Mouse (Mus musculus): ENCODE results near the gene Pde11a. TPM values are rescaled to one million over a fixed set of nuclear protein-coding genes. Genes with fewer than 3 reads are reported as not detected.

Pde11a gene
- total RNA-seq, 2 experiments from 2014 or later, result 3.7 to 4.6 TPM

GRCm38 (mm10) chr2:76114734-76115133 is 223.8 kb downstream of the Pde11a start:
- no peak for DNase-seq (ENCODE audit: low spot score in 2 of 2)

GRCm38 (mm10) chr2:76109653-76110052 is 228.9 kb downstream of the Pde11a start:
- intact Hi-C loops (cut with DNase I), result loop anchor here (10.0 kb wide), 1 partner anchor 255 kb away; the partner anchor contains the start of genes Cyct and Rbm45
- DNase-seq (ENCODE audit: low spot score in 2 of 2), result no peak

More at GRCm38 (mm10) chr2:76114734-76115133, 223.8 kb downstream of the Pde11a start:
- intact Hi-C loops (cut with DNase I), result loop anchor here (10.0 kb wide), 1 partner anchor 250 kb away; the partner anchor contains the start of genes Cyct and Rbm45

DNA sequence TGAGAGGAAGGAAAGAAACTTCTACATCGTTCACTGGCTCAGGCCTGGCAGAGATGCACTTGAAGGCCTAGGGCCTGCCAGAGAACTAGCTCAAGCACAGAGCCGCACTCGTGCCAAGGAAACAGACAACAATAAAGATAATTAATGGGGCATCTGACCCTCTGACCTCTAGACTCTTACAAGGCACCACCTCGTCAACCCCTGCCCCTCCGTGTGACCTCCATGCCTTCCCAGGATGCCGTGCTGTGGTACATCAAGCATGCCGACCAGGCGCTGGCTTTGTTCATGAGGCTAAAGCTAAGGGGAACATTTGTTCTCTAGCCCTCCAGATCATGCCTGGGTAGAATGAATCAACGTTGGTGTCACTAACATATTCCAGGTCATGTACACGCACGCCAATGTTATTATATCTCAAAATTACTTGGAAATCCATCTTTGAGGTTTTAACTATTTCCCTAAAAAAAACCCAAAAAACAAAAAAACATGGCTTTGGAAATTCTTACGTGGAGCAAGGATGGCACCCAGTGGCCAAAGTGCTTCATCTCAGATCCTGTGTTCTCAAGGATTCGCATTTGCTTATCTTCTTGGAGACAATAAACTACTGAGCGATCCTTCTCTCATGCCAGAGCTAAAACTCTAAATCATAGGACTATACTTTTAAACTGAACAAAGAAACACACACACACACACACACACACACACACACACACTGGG is 236.5 kb downstream of the Pde11a start:
- no peak for DNase-seq (ENCODE audit: low spot score in 2 of 2)
- intact Hi-C loops (cut with DNase I), result no loop called here

GRCm38 (mm10) chr2:76100597-76100996 is 238.0 kb downstream of the Pde11a start:
- no peak for DNase-seq (ENCODE audit: low spot score in 2 of 2)
- intact Hi-C loops (cut with DNase I), result no loop called here

GRCm38 (mm10) chr2:76099726-76100347 is 238.7 kb downstream of the Pde11a start:
- intact Hi-C loops (cut with DNase I), result no loop called here
- no peak for DNase-seq (ENCODE audit: low spot score in 2 of 2)

DNA sequence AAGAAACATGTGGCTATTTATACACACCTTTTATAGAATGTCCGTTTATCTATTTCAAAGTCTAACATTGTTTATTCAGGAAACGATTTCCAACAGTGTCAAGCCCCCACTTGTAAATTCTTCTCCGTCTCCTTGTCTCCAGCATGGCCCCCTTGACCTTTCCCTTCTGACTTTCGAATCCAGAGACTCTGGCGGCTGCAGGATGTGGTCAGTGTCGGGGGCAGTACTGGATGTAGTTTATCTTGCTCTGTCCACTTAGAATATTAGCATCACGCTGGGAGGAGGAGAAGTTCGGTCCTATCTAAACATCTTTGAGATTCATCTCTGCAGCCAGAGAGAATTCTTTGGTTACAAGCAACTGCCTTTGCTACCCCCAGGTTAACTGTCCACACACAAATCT is 240.2 kb downstream of the Pde11a start:
- no peak for DNase-seq (ENCODE audit: low spot score in 2 of 2)
- intact Hi-C loops (cut with DNase I), result no loop called here

- intact Hi-C loops (cut with DNase I), result no loop called here
- DNase-seq (ENCODE audit: low spot score in 2 of 2), result no peak
These were observed 240.7 kb downstream of the Pde11a start for GRCm38 (mm10) chr2:76097847-76098246.

- DNase-seq (ENCODE audit: low spot score in 2 of 2), result no peak
- intact Hi-C loops (cut with DNase I), result no loop called here
These were observed 241.3 kb downstream of the Pde11a start for GRCm38 (mm10) chr2:76097284-76097683.

DNA sequence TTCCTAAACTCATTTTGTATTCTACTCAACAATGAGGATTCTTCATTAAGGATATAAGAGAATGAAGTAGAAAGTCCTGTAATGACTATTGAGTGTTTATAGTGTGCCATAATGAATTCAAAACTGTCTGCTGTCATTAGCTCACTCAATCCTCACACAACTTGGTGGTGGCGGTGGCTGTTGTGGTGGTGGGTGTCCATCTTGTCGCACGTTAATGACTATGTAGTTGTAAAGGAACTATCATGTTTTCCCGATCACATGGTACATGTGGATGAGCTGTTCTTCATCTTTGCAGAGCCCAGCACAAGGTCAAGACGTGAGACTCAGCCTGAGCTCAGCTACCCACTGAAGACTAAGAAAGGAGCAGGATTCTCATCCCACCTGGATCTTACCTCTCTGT is 242.7 kb downstream of the Pde11a start:
- DNase-seq (ENCODE audit: low spot score in 2 of 2), result no peak
- intact Hi-C loops (cut with DNase I), result no loop called here

DNA sequence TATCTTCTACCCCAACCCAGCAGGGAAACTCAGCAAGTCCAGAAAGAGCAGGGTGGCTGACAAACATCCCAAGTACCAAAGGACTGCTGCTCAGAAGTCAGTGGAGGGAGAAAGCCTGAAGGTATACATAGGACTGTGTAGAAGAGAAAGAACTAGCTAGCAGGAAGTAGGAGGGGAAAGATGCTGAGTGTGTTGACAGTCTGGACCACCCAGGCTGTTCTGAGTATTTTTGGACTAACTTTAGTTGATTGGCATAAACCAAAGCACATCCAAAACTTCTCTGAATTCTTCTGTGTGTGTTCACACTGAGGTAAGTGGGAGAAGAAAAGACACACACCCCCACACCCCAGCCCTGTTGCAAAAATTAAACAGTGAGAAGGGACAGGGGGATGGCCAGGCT is 248.1 kb downstream of the Pde11a start:
- no peak for DNase-seq (ENCODE audit: low spot score in 2 of 2)
- intact Hi-C loops (cut with DNase I), result no loop called here

GRCm38 (mm10) chr2:76088844-76089243 is 249.7 kb downstream of the Pde11a start:
- no peak for DNase-seq (ENCODE audit: low spot score in 2 of 2)
- intact Hi-C loops (cut with DNase I), result no loop called here

- DNase-seq (ENCODE audit: low spot score in 2 of 2), result no peak
- intact Hi-C loops (cut with DNase I), result no loop called here
These were observed 250.2 kb downstream of the Pde11a start for GRCm38 (mm10) chr2:76088413-76088812.

DNA sequence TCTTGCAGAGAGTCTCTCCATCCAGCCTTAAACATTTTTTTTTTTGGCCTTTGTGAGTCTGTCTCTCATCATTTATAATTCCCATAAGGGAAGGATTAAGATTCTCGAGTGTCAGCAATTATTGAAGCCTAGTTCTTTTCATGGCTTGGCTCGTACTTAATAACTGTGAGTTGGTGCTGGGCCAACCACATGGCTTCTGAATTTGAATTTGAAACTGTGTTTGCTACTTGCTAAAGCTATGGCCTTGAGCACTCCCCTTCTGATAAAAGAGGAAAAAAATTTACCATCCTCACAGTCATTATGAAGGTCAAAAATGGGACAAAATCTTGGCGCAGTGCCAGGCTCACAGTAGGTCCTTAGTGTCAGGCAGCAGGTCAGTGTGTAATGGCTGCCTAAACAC is 251.4 kb downstream of the Pde11a start:
- no peak for DNase-seq (ENCODE audit: low spot score in 2 of 2)
- intact Hi-C loops (cut with DNase I), result no loop called here

- intact Hi-C loops (cut with DNase I), result no loop called here
These were observed 253.6 kb downstream of the Pde11a start for GRCm38 (mm10) chr2:76084982-76085381.

DNA sequence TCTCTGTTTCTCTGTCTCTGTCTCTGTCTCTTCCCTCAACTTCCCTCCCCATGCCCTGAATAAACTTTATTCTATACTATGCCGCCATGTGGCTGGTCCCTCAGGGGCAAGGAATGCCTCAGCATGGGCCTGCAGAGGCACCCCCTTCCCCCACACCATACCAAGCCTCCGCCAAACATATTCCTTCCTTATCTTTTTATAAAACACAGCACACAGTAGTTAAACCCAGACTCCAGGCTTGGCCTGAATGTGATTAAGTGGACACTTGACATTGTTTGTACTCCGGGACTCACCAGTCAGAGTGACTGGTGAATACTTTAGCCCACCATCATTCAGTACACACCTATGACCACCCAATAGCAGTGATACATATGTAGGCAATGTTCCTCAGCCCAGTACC is 254.7 kb downstream of the Pde11a start:
- intact Hi-C loops (cut with DNase I), result no loop called here
- DNase-seq (ENCODE audit: low spot score in 2 of 2), result no peak

More at GRCm38 (mm10) chr2:76084982-76085381, 253.6 kb downstream of the Pde11a start:
- no peak for DNase-seq (ENCODE audit: low spot score in 2 of 2)

DNA sequence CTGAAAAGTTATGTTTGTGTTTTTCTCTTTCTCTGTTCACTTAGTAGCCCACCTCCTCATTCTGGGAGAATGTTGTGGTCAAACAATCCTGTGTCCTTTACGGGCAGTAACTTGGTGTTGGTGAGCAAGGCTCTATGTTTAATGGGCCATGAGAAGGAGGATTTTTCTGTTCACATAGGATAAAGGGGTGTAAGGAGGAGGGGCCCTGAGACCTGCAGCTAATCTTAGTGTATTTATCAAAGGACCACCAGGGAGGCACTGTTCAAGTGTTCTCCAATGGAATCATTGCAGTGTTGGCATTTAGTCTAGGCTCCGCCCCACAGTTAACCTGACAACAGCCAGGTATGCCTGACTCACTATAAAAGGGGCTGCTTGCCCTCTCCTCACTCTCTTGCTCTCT is 255.2 kb downstream of the Pde11a start:
- intact Hi-C loops (cut with DNase I), result no loop called here
- DNase-seq (ENCODE audit: low spot score in 2 of 2), result no peak

GRCm38 (mm10) chr2:76081991-76082390 is 256.6 kb downstream of the Pde11a start:
- no peak for DNase-seq (ENCODE audit: low spot score in 2 of 2)
- intact Hi-C loops (cut with DNase I), result no loop called here

DNA sequence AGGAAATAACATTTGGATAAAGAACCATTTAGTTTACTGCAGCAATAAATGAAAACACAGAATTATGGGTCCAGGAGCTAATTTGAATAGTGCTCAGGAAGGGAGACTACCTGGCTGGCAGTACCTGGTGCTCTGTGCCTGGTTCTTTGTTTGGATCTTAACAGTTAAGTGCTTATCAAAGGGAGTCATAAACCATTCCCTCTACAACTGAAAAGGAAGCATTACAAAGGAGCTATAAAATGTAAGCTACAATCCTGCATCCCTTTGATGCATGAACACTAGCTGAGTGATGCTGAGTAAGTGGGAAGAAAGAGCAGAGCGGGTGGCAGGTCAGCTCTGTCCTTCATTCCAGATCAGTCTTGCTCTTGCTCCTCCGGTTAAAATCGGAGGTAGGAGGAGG is 258.0 kb downstream of the Pde11a start:
- intact Hi-C loops (cut with DNase I), result no loop called here
- DNase-seq (ENCODE audit: low spot score in 2 of 2), result no peak

- DNase-seq (ENCODE audit: low spot score in 2 of 2), result no peak
- intact Hi-C loops (cut with DNase I), result loop anchor here (10.0 kb wide), 1 partner anchor 292 kb away; no protein-coding TSS in a partner anchor
These were observed 261.7 kb downstream of the Pde11a start for GRCm38 (mm10) chr2:76076838-76077237.

GRCm38 (mm10) chr2:76076047-76076446 is 262.5 kb downstream of the Pde11a start:
- intact Hi-C loops (cut with DNase I), result loop anchor here (10.0 kb wide), 1 partner anchor 291 kb away; no protein-coding TSS in a partner anchor

DNA sequence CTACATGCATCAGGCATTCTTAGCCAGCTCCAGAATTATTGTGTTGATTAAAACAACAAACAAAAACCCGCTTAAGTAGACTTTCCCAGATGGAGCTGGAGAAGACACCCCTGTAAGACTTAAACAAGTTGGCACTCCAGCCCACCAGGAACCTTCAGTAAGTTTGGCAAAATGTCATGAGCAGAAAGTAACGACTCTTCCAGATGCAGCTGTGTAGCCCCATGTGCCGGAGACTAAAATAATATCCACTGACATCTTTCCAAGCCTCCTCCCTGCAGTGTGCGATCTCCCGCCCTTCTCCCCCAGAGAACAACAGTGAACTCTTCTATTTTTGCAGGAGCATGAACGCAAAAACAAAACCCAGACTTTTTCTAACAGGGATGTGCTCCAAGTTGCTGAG is 265.5 kb downstream of the Pde11a start:
- no peak for DNase-seq (ENCODE audit: low spot score in 2 of 2)
- intact Hi-C loops (cut with DNase I), result loop anchor here (5.0 to 10.0 kb wide), 4 partner anchors 46 to 466 kb away; no protein-coding TSS in a partner anchor

More at GRCm38 (mm10) chr2:76076047-76076446, 262.5 kb downstream of the Pde11a start:
- no peak for DNase-seq (ENCODE audit: low spot score in 2 of 2)
